Mouse (Mus musculus) gonadal fat pad, adult 2 months (tissue): Measurements from ENCODE around the gene Tns3. TPM values are rescaled to one million over a fixed set of nuclear protein-coding genes. Genes with fewer than 3 reads are reported as not detected.

Experiments used
- DNase-seq: peaks from one replicate; pipeline ENCODE4 v3.0.0-alpha.2; 2012; ENCODE audit warnings: low read depth
- polyA plus RNA-seq: library from polyadenylated mRNA; depleted of rRNA; stranded (reverse); fragments of >200 nt; gene quantifications from 2 replicates; pipeline ENCODE4 v1.2.3, GENCODE M21; 2012

The Tns3 gene
- polyA plus RNA-seq, 1 experiment = 31.2 TPM

DNA sequence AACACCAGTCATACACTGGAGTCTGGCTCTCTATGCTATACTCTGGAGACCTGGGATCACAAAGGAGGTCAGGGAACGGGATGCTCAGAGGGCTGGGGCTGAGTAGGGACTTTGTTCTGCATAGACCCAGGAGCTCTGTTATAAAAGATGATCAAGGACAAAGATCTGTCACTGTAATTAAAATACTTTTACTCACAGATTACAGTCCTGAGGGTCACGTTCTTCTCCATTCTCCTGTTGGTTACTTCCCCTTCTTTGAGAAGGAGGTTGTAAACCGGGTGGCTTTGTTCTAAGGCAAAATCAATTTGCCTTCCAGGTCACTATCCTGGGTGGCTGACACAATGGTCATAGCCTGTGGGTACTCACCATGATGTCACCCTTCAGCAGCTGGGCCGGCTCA lies 133.8 kb downstream of the Tns3 start:
- no peak for DNase-seq

DNA sequence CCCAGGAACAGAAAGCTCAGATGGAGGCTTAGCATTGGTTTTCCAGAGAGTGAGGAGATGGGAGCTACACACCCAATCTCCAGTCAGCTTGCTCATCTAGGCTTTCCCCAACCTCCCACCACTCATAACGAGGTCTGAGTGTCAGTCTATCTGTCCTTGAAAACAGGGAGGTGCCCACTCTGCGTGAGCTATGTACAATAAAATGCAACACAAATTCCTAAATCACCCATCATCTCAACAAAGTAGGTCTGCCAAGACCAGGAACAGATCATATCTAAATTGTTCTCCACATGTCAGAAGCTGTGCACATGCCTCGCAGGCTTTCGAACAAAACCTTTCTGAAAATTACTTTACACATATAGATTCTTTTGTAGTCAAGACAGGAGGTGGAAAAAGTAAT lies 134.3 kb downstream of the Tns3 start:
- DNase-seq = no peak

DNA sequence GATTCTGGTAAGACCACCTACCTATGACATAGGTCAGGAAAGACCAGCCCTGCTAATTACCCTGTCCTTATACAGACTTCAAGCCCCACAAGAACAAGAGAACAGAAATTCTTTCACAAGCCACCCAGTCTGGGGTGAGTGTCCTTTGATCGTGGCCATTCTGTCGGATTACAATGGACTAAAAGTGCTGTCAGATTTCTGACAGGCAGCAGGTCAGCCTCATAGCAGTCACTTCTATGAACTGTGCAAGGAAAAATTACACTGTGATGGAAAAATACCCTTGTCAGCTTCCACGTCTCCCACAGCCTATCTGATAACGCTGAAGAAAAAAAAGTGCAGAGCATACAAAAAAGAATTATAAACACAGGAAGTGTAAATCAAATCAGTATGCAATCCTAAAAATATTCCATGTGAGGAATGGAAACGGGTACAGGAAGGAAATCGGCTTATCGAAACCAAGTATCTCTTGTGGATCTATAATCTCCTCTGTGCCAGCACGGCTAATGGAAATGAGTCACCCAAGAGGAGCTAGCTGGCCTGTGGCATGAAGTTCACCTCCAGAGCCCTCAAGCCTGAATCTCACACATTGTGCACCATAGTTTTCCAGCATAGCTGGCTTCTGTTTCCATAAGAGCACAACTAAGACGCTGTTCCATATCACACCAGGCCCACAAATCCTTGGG lies 138.7 kb downstream of the Tns3 start:
- no peak for DNase-seq

DNA sequence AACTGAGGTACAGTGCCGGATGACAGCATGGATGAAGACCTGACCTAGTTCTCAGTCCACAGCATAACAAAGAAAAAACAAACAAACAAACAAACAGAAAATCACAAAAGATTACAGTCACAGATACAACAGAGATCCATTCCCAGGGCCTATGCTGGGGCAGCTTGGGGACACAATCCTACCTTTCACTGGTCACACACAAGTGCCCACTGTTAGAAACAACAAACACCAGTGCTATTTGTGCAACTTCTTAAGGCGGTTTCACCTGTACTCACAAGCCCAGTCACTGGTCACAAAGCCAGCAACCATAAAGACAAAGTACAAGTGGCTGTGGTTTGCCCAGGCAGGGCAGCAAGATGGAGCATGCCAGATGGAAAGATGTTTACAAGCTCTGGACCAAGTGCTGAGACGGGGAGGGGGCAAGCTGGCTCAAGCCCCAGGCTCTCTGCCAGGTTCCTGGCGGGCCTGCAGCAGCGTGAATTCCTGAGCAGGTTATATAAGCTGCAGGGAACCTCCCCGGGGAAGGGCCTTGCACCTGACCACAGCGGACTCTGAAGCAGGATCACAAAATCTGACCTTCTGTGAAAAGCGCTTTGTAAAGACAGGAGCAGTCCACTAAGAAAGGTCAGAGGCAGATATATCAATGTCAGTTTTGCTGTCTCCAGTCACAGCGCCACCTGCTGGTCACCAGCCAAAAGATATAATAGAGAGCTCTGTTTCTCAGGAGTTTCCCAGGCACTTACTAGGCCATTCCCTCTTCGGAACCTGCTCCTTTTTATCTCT lies 140.8 kb downstream of the Tns3 start:
- DNase-seq = peak; percentile 90

DNA sequence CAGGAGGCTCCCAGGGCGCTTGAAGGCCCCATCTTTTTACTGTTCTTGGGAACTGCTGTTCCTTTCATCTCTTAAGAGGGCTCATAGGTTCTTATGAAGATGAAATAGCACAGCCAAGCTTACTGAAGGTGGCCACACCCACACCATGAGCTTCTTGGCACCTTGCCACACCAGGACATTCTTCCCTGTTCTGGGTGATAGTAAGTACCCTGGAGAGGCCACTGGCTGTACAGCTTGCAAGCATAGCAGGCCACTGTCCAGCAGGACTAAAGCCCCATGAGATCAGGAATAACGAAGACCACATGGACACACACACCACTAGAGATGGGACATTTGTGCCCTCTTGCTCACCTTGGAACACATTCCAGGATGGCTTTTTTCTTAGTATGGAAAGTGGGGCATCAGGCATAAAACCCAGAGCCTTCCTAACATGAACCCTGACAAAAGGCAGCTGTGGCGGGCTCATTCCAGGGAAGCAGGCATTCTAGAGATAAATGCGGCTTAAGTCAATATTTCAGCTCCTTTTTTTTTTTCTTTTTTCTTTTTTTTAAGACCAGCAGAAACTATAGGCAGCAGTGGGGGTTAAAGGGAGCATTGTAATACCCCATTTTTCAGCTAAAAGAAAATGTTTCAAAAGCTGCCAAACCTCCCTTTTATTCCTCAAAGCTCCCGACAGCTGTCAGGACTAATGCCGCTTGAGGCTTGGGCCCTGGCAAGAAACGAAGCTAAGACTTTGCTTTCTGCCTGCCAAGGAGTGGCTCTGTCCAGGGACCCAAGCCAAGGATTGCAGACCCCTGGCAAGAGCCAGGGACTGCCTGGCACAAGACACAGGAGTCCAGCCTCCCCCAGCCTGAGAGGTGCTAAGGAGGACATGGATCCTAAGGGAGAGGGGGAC lies 150.7 kb downstream of the Tns3 start:
- no peak for DNase-seq

DNA sequence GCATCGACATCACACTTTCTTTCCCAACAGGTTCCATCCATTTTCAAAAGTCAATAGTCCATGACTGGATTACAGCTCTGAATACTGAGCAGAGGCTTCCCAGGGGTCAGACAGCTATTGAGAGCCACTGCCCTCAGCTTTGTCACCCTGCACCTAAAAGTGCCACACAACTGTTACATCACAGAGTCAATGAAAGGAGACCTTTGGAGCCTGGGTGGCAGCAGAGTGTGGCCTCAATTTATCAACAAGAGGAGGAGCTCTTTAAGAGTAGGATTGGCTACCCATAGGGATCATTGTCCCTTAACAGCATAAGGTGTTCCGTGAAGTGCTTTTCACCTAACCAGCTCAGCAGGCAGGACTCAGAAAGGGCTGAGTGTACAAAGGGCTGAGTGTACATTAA lies 154.0 kb downstream of the Tns3 start:
- no peak for DNase-seq

DNA sequence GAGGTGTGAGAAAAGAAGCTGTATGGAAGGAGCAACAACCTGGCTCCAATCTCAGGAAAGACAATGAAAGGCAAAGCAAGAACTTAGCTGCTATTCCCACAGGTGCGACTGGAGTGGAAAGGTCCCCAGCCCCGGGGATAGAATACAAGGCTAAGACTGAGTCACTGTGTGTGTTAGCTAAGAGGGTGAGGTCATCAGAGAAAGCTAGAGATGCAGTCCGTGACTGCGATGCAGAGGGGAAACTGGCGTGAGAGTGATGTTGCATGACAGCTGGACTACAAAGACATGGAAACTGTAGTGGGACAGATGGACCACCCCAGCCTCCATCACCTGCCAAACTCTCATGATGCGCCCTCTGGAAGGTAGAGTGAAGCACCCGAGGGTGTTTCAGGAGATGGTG lies 154.7 kb downstream of the Tns3 start:
- DNase-seq = no peak

DNA sequence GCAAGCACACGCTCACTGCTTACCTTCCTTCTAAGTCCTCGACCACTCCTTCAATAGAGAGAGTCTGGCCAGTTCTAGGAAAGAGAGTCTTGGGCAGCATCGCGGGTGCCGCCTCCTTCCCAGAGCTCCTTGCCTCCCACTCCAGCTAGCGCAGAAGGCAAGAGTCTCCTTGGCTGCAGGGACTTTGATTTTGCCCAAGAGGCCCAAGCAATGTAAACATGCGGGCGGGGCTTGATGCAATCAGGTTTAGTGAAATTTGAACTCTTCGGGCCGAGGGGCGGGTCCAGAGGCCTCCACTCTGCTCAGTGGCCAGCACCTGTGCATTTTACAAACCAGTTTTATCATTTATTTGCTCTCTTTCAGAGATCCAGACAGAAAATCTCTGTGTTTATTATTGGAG lies 160.6 kb downstream of the Tns3 start:
- DNase-seq = no peak

DNA sequence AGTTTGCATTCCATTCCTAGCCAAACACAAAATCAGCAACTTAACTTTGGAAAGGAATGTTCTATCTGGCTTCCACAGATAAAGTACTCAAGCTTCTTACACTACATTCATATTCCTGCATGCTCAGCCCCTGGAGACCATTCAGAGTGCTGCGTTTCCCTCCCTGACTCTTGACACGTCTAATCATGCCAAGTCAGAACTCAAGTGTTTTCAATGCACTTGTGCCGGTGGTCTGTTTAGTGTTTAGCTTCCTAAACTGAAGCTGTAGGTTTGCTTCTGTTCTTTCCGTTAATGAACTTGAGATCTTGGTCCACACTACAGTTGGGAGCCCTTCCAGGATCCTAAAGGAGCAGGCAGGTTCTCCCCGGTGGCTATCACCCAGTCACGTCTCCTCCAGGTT lies 163.5 kb downstream of the Tns3 start:
- DNase-seq = no peak

DNA sequence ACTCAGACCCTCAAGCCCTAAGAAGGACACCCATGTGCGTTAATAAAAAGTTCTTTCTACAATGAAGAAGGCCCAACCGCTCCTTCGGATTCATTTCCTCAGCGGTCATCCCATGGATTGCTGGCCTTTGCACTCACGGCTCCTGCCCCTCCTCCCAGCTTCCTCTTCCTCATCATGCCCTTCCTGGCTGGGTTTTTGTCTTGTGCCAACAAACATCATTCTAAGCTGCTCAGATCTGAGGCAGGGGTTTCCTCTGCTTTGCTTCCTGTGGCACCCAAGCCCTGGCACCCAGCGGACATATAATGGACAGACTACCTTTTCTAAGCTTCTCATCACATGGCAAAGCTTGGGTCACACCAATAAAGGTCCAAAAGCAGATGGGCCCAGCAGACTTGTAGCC lies 167.2 kb downstream of the Tns3 start:
- DNase-seq = no peak

DNA sequence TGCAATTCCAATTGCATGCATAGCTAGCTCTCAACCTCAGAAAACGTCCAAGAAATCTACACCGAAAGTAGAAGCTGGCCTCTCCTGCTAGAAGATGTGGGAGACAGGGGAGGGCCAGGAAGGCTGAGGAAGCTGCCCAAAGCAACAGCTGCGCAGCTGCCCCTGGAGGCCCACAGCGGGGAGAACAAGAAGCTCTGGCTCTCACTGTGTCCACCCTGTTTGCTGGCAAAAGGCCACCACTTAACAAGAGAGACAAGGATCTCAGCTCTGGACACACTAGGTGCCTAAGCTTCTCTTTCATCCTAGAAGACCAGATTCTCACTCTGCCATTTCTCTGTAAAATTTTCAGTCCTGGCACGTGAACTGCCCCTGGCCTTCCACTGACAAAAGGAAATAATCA lies 167.6 kb downstream of the Tns3 start:
- no peak for DNase-seq

DNA sequence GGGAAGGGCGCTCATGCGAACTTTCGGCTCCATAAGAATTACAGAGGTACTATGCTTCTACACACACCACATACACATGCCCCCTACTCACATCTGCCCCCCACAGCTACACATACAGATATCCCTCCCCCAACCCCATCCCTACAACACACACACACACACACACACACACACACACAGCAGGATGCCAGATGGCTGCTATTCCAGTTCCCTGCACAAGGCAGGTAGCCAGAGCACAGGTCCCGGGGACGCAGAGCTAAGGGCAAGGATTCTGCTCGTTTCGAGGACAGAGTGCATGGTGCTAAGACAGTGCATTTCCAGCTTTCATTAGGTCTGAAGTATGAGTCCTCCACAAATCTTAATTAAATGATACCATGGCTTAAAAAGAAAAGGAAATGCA lies 168.5 kb downstream of the Tns3 start:
- no peak for DNase-seq

DNA sequence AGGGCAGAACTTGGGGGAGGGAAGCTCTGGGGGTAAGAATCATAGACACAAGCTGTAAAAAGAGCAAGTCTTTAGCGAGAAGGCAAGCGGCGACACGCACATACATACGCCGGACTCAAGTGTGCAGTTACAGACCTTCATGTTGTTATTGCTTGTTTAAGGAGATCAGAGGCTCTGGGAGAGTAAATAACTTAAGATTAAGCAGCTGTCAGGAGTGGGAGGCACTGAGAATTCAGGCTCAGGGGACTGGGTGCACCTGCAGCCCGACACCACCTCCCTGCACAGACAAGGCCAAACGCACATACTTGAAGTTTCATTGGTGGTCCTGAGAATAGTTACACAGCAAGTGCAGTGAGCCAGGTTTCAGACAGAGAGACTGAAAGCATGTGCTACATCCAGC lies 169.3 kb downstream of the Tns3 start:
- DNase-seq = no peak

DNA sequence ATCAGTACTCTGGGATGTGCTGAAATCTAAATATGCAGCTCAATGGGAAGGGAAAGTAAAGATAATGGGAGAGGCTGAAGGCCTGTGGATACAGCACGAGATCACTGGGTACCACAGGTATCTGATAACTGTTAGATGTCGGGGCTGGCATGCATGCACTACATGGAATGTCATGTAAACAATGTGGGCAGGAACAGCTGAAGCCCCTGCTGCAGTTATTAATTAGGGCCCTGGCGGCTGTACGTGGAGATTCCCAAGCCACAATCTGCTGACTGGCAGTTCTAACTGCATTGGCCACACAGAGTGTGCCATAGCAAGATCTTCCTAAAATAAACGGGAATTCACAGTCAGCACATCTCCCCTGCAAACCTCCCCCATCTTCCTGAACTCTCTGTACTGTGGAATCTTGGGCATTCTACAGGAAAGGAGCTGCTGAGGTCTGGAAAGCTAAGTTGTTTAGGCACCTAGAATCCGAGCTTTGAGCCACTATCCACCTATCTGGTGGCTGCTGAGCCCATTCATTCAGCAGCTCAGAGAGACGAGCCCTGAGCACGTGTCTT lies 170.3 kb downstream of the Tns3 start:
- no peak for DNase-seq

DNA sequence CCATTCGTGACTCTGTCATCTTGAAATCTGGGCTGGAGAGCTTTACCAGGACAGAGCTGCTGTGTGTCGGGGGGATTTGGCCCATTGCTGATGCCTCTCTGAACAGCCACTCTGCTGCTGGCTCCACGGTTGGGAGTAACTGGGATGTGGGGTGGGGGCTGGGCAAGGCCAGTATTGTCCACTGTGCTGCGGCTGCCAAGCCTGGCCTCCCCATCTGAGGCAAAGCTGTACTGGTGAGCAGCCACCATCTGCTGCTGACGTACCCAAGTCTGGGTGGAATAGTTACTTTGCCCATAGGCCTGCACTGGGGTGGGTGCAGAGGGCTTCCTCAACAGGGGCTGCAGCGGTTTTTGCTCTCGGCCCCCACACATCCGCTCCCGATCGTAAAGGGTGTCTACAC lies 172.0 kb downstream of the Tns3 start:
- no peak for DNase-seq

DNA sequence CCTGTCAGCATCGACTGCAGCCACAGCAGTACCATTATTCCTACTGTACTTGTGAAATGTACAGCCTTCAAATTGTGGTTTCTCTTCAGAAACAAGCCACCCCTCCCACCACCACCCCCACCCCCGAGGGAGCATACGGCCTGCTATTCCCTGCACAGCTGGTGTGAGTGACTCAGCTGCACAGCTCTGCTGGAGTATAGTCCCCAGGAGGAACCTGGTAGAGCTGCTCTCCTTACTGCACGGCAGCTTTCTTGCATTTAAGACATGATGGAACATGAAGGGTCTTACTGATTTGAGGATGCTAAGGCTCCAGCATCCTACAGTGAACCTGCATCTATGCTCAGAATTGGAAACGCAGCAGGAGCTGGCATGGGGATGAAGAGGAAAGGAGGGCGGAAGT lies 176.1 kb downstream of the Tns3 start:
- DNase-seq = no peak

DNA sequence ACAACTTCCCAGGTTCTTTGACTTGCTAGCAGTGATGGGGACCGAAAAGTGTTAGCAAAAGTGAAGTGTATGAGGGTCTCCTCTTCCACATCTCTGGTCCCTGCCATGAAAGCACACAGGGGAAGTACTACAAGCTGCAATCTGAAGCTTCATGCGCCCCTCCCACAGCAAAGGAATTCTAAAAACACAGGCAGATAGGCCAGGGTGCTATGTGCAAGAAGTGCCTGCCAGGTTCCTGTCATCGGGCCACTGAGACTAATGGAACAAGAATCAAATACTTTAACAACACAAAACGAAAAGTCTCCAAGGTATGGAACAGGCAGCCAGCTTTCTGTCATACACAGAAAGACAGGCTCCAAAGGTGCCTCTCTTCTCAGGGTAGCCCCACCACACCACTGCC lies 177.8 kb downstream of the Tns3 start:
- DNase-seq = no peak

DNA sequence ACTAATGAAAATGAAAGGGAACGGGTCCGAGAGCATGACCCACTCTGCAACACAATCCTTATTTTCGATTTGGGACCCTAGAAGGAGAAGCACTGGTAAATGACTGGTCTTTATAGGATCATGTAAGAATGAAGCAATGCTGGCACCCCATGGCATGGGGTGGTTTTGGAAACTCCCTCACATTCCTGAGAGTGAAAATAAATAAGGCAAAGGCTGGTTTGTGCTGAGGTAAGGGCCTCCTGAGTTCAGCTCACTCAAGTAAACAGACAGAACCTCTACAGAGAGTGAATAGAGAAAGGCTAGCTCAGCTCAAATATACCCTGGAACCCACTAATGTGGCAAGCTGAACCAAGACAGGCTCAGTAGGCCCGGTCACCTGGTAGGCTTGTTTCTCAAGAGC lies 179.8 kb downstream of the Tns3 start:
- no peak for DNase-seq

DNA sequence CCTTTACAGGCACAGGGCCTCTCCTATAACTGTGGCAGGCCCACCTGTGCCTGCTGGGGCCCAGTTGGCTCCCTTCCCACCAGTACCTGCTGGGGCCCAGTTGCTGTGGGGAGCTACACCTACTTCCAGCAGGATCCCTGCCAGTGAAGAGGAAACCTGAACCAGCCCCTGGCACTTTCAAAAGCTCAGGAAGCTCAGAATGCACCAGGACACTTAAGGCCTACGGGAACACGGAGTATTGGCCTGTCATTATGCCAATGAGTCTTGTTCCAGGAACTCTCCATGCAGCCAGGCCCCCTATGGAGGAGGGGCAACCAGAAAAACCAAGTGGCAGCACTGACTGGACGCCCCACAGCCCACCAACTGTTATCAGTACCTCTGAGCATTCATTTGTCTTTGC lies 181.6 kb downstream of the Tns3 start:
- no peak for DNase-seq

DNA sequence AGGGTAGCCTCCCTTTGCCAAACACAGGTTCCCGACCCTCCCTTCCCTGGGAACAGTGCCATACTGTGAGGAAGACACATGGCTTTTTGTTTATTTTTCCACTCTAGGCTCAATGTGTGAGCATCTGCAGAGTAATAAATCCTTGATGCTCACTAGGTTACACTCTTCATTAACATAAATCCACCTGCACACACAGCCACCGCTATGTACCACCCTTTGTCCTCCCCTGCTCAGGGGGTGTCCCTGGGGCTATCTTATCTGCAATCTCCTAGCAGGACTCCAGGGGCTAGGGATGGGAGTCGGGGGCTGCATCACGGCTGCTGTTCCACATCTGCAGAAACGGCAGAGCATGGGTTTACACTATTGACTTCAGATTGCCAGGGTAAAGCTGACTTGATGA lies 182.4 kb downstream of the Tns3 start:
- no peak for DNase-seq

DNA sequence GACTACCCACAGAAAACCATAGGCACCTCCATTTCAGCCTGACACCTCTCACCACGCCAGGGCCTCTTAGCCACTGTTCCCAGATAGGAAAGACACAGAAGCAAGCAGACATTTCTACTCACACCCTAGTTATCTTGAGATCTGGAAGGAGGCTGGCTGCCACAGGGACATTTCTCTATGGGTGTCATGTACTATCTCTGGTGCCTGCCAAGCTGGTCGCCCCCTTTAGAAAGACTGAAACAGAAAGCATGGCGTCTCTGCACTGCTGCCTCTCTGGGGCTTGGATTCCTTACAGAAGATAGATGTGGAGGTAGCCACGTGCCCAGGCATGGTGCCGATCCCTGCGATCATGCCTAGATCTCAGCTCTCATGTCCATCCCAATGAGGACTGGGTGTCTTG lies 182.8 kb downstream of the Tns3 start:
- no peak for DNase-seq

DNA sequence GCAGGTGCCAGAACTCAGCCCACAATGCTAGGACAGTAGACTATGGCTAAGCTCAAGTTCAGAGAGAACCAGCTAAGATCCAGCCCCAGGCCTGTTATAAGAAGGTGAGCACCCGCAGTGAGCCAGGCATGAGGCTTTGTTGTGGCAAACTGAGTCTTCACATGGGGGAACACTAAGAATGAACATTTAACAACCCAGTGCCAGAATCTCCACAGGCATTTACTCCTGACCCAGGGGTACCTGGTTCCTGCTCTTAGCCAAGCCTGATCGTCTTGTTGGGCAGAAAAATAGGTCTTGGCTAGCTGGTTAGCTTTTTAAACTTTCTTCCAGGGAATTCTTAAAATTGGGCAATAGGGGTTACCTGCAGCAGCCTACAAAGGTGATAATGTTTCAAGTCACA lies 184.5 kb downstream of the Tns3 start:
- peak; percentile 90 for DNase-seq
